ENCODE assay signal across 8 mouse cellular contexts in the genomic region with DNA sequence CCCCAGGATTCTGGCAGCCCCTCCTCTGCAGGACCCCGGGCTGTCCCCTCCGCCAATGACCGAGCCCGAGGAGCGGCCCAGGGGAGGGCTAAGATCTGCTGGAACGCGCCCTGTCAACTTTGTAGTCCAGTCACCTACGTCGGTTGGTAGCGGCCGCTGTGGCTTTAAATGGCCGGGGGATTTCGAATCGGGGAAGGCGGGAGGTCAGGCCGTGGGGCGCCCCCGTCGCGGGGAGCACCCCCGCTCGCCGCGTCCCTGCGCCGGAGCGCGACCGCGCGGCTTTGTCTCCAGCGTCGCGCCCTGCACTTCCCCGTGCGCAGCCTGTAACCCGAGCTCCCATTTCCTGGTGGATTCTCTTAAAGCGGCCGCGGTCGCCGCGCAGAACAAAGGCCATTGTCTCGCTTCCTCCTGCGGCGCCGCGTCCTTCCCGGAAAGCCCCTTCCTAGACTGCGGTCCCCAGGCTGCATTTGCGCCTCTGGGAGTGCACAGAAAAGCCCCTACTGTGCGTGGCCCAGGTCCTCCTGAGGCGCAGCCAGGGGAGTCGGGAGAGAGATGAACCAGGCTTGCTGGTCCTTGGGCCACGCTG. TPM values are rescaled to one million over a fixed set of nuclear protein-coding genes. Genes with fewer than 3 reads are reported as not detected.
DNase-seq lines count a peak whose midpoint lies in the region; ATAC-seq lines count a peak whose summit lies in the region.

No protein-coding gene starts in this region.

- DNase-seq in cerebellum, postnatal 4 days (ENCODE audit: low spot score in 2 of 2) = peak; percentile 60 to 79
- DNase-seq in gastrocnemius, postnatal 10 days = peak; percentile 72
- DNase-seq in left cerebral cortex, postnatal 25 days (ENCODE audit: low spot score in 2 of 2) = peak; percentile 81 to 84
- DNase-seq in mesoderm, embryonic 11.5 days (ENCODE audit: low read depth, low spot score) = peak; percentile 90
- DNase-seq in right cerebral cortex, postnatal 36 days (ENCODE audit: low spot score in 2 of 2) = peak; percentile 68 to 79
- peak; percentile 90 for DNase-seq in yolk sac, embryonic 10.5 days (ENCODE audit: low spot score)

- intact Hi-C loops in left cerebral cortex, postnatal 25 days (cut with DNase I) = loop anchor here (2.0 to 5.0 kb wide), 4 partner anchors 73 to 354 kb away; no protein-coding TSS in a partner anchor

- ATAC-seq in activated CD4-positive, CD25-positive, alpha-beta regulatory T cell, adult 4 months = peak; percentile 61
- peak; percentile 66 for ATAC-seq in inflammation-experienced regulatory T-cells, adult 6 months

RNA-seq across cellular contexts. Expression of a gene that starts 0.5 kb away (rescaled TPM):
- 1 to 10 TPM; 9.0 to 10.0 TPM for polyA plus RNA-seq in activated CD4-positive, CD25-positive, alpha-beta regulatory T cell, adult 4 months (2017; shearing (Covaris generic))
- total RNA-seq in gastrocnemius, postnatal 10 days (2021) = 10 to 100 TPM; 12.9 to 14.0 TPM
- 10 to 100 TPM; 10.0 to 16.8 (median 11.9) TPM for polyA plus RNA-seq in inflammation-experienced regulatory T-cells, adult 6 months (2017; shearing (Covaris generic))
- total RNA-seq in left cerebral cortex, postnatal 25 days (2021) = 10 to 100 TPM; 17.9 to 18.2 TPM

Comparison
In these comparisons a context has a peak if more than half of its experiments do, and no peak if none do; other contexts are left out.
1. Peak in every context shown above with its lines: DNase-seq and ATAC-seq.